Mouse (Mus musculus) heart, adult 11 months (tissue): ENCODE data around the gene Tecr.

Source experiments
- DNase-seq: peaks from one replicate; pipeline ENCODE4 v3.0.0; 2022

Tecr gene

GRCm38 (mm10) chr8:83534802-83535201 lies 73.0 kb downstream of the Tecr start:
- DNase-seq = no peak
